Mouse (Mus musculus) ovary, adult 18-20 months (tissue): ENCODE data around the gene Vat1.
"Not testable (repeated sequence)": the region's sequence is repeated elsewhere in the genome, so short reads cannot be mapped to it uniquely, and the experiment has no call there.

Experiments used
- DNase-seq: peaks from one replicate; pipeline ENCODE4 v3.0.0; 2022; ENCODE audit warnings: low spot score, mixed read lengths

Gene Vat1

DNA sequence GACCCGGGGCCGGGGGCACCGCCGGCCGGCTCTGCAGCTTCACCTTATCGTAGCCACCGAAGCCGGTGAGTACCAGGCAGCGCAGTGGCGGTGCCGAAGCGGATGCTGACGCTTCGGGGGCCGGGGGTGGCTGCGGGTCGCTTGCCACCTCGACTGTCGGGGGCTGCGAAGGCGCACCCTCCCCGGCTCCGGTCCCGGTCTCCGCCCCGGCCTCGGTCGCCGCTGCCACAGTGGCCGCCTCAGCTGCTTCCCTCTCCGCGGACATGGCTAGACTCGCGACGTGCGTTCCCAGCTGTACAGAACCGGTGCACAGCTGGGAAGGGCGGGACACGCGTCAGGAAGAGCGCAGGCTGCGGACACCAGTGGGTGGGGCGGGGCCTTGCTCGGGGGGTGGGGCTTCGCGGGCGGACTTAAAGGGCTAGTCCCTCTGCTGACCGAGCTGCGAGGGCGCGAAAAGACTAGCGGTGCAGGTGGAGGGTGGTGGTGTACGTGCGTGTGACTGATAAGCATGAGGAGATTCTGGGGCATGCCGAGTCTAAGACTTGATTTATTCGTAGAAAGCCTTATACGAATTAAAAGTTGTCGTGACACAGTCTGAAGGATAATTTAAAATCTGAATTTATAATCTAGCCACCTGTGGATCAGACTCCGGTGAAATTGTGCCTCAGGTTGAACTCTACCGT is at the start of gene Vat1:
Gene Vat1, minus strand, starts transcription at position 362 of the 683 bp plus-strand sequence.
- DNase-seq: peak; percentile 59

DNA sequence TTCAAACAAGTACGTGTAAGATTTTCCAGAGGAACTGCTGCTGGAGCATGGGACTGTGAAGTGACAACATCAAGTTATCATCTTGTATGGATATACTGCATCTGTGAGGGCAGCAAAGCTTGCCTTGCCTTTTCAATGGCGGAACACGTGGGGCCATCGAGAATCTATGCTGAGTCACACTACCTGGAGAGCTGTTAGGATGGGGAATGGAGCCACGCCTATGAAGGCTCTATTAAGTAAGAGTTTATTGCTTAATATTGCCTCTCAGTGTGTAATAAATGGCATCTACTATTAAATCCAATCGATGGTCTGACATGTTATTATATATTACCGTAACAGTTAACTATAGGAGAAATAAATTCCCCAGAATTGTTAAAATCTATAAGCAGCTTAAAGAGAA is 41.1 kb upstream of the Vat1 start:
- no peak for DNase-seq

GRCm38 (mm10) chr11:101506269-101506780 is 40.3 kb upstream of the Vat1 start:
- DNase-seq: no peak

GRCm38 (mm10) chr11:101486126-101486525 is 20.1 kb upstream of the Vat1 start:
- no peak for DNase-seq

GRCm38 (mm10) chr11:101485509-101486028 is 19.5 kb upstream of the Vat1 start:
- DNase-seq: no peak

- no peak for DNase-seq
These were observed 18.8 kb upstream of the Vat1 start for GRCm38 (mm10) chr11:101484814-101485213.

DNA sequence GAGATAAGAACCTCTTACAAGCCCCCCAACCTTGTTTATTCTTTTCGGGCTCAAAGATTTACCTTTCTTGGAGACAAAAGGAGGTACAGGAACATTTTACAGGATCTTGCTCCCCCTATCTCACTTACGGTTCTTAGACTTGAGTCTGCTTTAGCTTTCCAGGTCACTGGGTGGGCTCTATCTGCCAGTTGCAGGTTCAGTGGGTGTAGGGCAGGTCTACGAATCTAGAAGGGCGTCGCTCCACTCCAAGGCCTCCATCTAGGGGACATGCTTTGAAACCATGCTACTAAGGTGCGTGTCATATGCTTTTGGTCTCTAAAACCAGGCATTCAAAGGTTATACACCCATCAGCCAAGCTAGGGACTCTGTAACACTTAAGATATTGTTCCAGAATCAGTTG is 18.2 kb upstream of the Vat1 start:
- DNase-seq: no peak

- DNase-seq: no peak
These were observed 17.8 kb upstream of the Vat1 start for GRCm38 (mm10) chr11:101483804-101484203.

DNA sequence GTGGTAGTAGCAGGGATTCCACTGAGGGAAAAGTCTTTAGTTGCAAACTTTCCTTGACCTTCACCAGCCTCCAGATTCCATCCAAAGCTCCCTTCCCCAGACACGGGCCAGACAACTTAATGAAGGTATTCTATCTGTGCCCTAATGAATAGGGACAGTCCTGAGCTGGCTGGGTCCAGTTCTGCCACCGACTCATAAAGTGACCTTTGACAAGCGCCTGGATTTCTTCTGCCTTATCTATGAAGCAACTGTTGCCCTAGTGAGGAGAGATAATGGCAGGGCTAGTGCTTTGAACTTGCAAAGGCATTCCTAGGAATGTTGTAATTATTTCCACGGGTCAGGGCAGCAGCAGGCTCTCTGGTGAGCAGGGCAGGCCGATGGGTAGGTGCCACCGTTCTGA is 14.9 kb upstream of the Vat1 start:
- no peak for DNase-seq

DNA sequence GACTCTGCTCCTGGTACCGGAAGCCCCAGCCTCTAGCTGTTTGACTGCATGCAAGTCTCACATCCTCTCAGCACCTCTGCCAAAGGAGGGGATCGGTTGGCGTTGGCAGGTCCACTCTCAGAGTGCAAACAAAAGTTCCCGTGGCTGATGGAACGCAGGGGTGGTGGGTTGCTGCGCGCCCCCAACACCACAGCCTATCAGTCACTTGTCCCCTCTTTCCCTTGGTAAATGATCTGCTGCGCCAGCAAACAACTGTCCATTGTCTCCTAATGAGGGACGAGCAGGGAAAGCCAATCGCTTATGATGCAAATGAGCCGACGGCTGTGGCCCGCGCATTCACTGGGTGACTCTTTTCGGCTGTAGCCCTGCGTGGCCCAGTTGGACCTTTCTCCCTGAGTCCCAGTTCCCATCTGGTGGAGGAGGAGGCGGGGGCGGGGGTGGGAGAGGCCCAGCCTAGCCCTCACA is 13.2 kb upstream of the Vat1 start:
- no peak for DNase-seq

DNA sequence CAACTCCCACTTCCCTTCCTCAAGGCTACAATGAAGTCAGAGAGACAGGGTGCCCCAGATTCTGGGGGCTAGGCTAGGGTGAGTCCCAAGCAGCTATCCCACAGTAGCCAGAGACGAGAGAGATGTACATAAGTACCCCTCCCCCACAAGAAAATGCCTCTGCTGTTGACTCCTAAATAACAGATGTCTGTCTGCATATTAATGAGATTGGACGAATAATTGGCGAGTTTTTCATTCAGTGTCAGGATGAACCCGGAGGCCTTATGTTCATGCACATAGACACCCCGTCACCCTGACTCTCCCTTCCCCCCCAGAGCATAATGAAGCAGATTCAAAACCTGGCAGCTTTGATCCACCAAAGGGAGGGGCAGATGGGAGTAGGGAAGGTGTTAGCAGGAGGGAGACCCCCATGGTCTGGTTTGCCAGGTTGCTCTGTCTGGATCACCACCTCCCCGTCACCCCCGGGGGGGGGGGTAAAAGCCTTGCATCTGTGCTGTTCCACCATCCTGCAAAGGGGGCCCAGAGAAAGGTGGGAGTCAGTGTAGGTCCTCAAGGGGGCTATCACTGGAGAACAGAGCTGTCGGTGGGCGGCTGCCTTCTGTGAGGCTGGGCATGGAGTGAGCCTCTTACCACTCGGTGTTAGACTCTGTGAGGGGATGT is 11.7 kb upstream of the Vat1 start:
- DNase-seq: no peak

GRCm38 (mm10) chr11:101477194-101477551 is 11.1 kb upstream of the Vat1 start:
- DNase-seq: no peak

- DNase-seq: not testable (repeated sequence)
These were observed 10.3 kb upstream of the Vat1 start for GRCm38 (mm10) chr11:101476361-101476760.

- DNase-seq: no peak
These were observed 8.3 kb upstream of the Vat1 start for GRCm38 (mm10) chr11:101474298-101474697.

GRCm38 (mm10) chr11:101473686-101474085 is 7.7 kb upstream of the Vat1 start:
- DNase-seq: not testable (repeated sequence)

GRCm38 (mm10) chr11:101472336-101472735 is 6.3 kb upstream of the Vat1 start:
- DNase-seq: no peak

DNA sequence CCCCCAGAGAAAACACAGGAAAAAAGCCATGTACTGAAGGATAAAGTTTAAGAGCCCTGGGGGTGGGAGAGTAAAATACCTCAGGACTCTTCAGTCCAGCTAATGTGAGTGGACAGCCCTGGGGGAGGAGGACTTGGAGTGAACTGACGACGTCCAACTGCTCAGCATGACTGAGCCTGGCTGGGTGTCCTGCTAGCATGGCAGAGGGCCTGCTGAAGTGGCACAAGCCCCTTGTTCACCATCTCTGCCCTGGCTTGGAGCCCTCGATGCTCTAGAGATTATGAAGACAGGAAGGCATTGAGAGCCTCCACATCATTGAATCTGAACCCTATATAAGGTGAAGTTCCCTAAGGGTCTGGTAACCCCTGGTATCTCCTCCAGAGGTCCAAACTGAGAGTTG is 5.9 kb upstream of the Vat1 start:
- DNase-seq: no peak

DNA sequence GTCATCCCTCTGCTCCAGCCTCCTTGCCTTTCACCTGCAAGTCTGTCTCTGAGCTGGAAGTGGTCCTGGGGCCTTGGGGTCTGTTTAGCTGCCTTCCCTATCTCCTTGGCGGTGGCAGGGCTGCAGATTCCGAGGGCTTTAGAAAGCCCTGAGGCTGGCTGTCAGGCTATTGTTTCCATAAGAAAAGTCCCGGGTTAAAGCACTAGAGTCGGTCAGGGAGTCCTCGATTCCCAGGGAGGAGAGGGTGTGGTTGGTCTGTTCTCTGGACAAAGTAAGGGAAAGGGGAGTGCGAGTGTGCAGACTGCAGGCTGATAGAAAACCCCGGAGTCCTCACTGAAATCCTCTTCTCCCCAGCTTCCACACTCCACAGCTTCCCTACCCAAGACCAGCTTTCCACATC is 4.2 kb upstream of the Vat1 start:
- no peak for DNase-seq

- DNase-seq: no peak
These were observed 3.1 kb upstream of the Vat1 start for GRCm38 (mm10) chr11:101469155-101469554.

GRCm38 (mm10) chr11:101468731-101469130 is 2.7 kb upstream of the Vat1 start:
- no peak for DNase-seq

GRCm38 (mm10) chr11:101468263-101468688 is 2.2 kb upstream of the Vat1 start:
- no peak for DNase-seq

- peak; percentile 67 for DNase-seq
These were observed 1.6 kb upstream of the Vat1 start for GRCm38 (mm10) chr11:101467477-101468262.
